Mouse (Mus musculus) hindbrain, embryonic 15.5 days (tissue): Measurements from ENCODE around the gene Zfp629. TPM values are rescaled to one million over a fixed set of nuclear protein-coding genes. Genes with fewer than 3 reads are reported as not detected.
"Not testable (repeated sequence)": the region's sequence is repeated elsewhere in the genome, so short reads cannot be mapped to it uniquely, and the experiment has no call there.

Experiments used
- ATAC-seq: fragments of 200-750 bp; cut with Nextera tagmentation; 2 replicates; pipeline ENCODE4 v1.8.0; 2017; ENCODE audit warnings: low read depth, moderate number of reproducible peaks, moderate TSS enrichment; ENCODE audit not compliant: low FRiP score
- H3K27ac ChIP-seq: fragments of 300-500 bp; sonication (generic); replicated peaks from 2 replicates; pipeline ENCODE4 v1.5.1; 2015; ENCODE audit warnings: mild to moderate bottlenecking, inconsistent platforms
- H3K27me3 ChIP-seq: fragments of 300-500 bp; sonication (generic); 2 replicates; pipeline ENCODE4 v1.6.1; 2015; ENCODE audit warnings: control low read depth, inconsistent platforms
- H3K36me3 ChIP-seq: fragments of 300-500 bp; sonication (generic); 2 replicates; pipeline ENCODE4 v1.6.1; 2015; ENCODE audit warnings: control low read depth, inconsistent platforms
- H3K4me1 ChIP-seq: fragments of 300-500 bp; sonication (generic); replicated peaks from 2 replicates; pipeline ENCODE4 v1.6.1; 2015; ENCODE audit warnings: control low read depth, inconsistent platforms
- H3K4me2 ChIP-seq: fragments of 300-500 bp; sonication (generic); 2 replicates; pipeline ENCODE4 v1.6.1; 2015; ENCODE audit warnings: moderate library complexity, mild to moderate bottlenecking, inconsistent platforms
- H3K4me3 ChIP-seq: fragments of 300-500 bp; sonication (generic); 2 replicates; pipeline ENCODE4 v1.5.1; 2015; ENCODE audit warnings: mild to moderate bottlenecking, inconsistent platforms
- H3K9ac ChIP-seq: fragments of 300-500 bp; sonication (generic); 2 replicates; pipeline ENCODE4 v1.6.1; 2015; ENCODE audit warnings: inconsistent platforms
- H3K9me3 ChIP-seq: fragments of 300-500 bp; sonication (generic); 2 replicates; pipeline ENCODE4 v1.6.1; 2016; ENCODE audit warnings: control low read depth, inconsistent platforms
- WGBS: fragments of 180-500 bp; shearing (Covaris S2); methylation state at CpG from one replicate; pipeline ENCODE4 v1.1.7; 2015; 5-methylcytosine and 5-hydroxymethylcytosine counted together
- polyA plus RNA-seq: library from polyadenylated mRNA; unstranded; fragments of >200 nt; fragmentation: Nextera tagmentation; extraction: Ambion mirVana; gene quantifications from 2 replicates; pipeline ENCODE4 v1.2.1, GENCODE M21; 2015

The Zfp629 gene
- polyA plus RNA-seq, result 18.7 and 19.1 TPM in 2 replicates

- Histone ChIP-seq H3K4me3 (peak within 1 kb of the TSS; percentile 99), H3K4me1 (peaks cover 34% of the 10 kb centered on the region), H3K36me3 (peaks cover 24% of the 10 kb centered on the region), H3K9me3 (no peaks in the 10 kb centered on the region), H3K27ac (peak within 1 kb of the TSS; percentile 89), H3K27me3 (no peaks in the 10 kb centered on the region), H3K9ac (peak within 1 kb of the TSS; percentile 89), H3K4me2 (peak within 1 kb of the TSS; percentile 71)
- ATAC-seq, result peak; percentile 94
- under 1% methylated on average over 37 of the region's 50 CpGs for WGBS
Observed at GRCm38 (mm10) chr7:127614891-127615843, at the start of gene Zfp629. TSS of gene Zfp629 (minus strand) at chr7:127615797.

DNA sequence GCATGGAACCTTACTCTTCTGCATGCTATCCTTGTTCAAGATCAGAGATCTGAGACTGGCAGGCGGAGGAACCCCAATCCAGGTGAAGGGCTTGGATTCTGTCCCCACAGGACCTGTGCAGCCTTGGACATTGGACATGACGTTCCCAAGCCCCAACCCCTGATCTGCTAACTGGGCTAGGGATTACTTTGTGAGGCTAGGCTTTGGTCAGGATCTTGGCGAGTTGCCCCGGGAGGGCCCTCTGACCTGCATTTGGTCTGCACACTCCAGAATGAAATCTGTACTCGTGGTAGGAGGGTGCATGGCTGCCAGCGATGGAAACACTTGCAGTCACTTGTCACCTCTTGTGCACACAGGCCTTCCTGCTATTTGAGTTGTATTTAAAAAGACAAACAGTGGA is 47.3 kb upstream of the Zfp629 start:
- Histone ChIP-seq H3K9ac (no peak overlapping the region), H3K27me3 (no peaks in the 10 kb centered on the region), H3K27ac (no peak overlapping the region), H3K4me2 (no peak overlapping the region), H3K9me3 (no peaks in the 10 kb centered on the region), H3K4me3 (no peak overlapping the region), H3K36me3 (peaks cover 28% of the 10 kb centered on the region), H3K4me1 (no peaks in the 10 kb centered on the region)
- 91% methylated on average over 6 of the region's 6 CpGs for WGBS
- no peak for ATAC-seq

- Histone ChIP-seq H3K27ac (no peak overlapping the region), H3K4me1 (no peaks in the 10 kb centered on the region), H3K4me3 (no peak overlapping the region), H3K27me3 (no peaks in the 10 kb centered on the region), H3K9me3 (no peaks in the 10 kb centered on the region), H3K9ac (no peak overlapping the region), H3K36me3 (peaks cover 28% of the 10 kb centered on the region), H3K4me2 (no peak overlapping the region)
- WGBS, result 84% methylated on average over 6 of the region's 6 CpGs
- no peak for ATAC-seq
Observed at GRCm38 (mm10) chr7:127661833-127662232, 46.2 kb upstream of the Zfp629 start.

- H3K4me2 ChIP-seq, result no peak overlapping the region
- no peaks in the 10 kb centered on the region for H3K27me3 ChIP-seq
- no peak overlapping the region for H3K27ac ChIP-seq
- WGBS, result 92% methylated on average over 3 of the region's 3 CpGs
- no peak for ATAC-seq
- no peak overlapping the region for H3K4me3 ChIP-seq
- H3K9ac ChIP-seq, result no peak overlapping the region
- no peaks in the 10 kb centered on the region for H3K4me1 ChIP-seq
- no peaks in the 10 kb centered on the region for H3K9me3 ChIP-seq
- H3K36me3 ChIP-seq, result peaks cover 19% of the 10 kb centered on the region
Observed at GRCm38 (mm10) chr7:127660882-127661281, 45.3 kb upstream of the Zfp629 start.

GRCm38 (mm10) chr7:127656946-127657345 is 41.3 kb upstream of the Zfp629 start:
- H3K9me3 ChIP-seq, result no peaks in the 10 kb centered on the region
- no peak overlapping the region for H3K9ac ChIP-seq
- no peaks in the 10 kb centered on the region for H3K27me3 ChIP-seq
- H3K27ac ChIP-seq, result no peak overlapping the region
- no peak overlapping the region for H3K4me2 ChIP-seq
- no peak for ATAC-seq
- no peak overlapping the region for H3K4me3 ChIP-seq
- 43% methylated on average over 4 of the region's 4 CpGs for WGBS
- peaks cover under 1% of the 10 kb centered on the region; the same call in 1 of the 2 replicates for H3K4me1 ChIP-seq
- H3K36me3 ChIP-seq, result no peaks in the 10 kb centered on the region

- no peak for ATAC-seq
- Histone ChIP-seq H3K27ac (no peak overlapping the region), H3K4me3 (no peak overlapping the region), H3K9ac (no peak overlapping the region), H3K9me3 (no peaks in the 10 kb centered on the region), H3K36me3 (no peaks in the 10 kb centered on the region), H3K27me3 (no peaks in the 10 kb centered on the region), H3K4me1 (peaks cover 3% of the 10 kb centered on the region; the same call in 1 of the 2 replicates), H3K4me2 (no peak overlapping the region)
- 73% methylated on average over 10 of the region's 10 CpGs for WGBS
Observed at GRCm38 (mm10) chr7:127654318-127654717, 38.7 kb upstream of the Zfp629 start.

DNA sequence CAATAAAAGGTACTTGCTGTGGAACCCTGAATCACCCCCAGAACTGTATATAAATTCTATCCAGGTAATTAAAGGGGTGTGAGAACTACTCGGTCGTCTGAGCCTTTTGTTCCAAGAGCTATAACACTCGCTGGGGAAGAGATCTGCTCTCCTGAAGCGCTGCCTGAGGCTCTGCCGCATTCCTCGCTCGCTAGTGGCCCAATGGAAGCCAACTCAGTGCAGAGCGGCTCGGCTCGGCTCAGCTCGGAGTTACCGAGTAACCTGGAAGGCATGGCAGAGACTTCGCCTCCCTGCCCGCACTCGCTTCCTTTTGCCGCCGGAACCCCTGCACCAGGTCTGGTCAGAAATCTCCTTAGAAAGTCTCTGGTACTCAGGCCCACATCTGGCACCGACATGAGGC is 36.5 kb upstream of the Zfp629 start:
- peak overlapping the region; percentile 34 for H3K4me2 ChIP-seq
- H3K36me3 ChIP-seq, result no peaks in the 10 kb centered on the region
- H3K4me3 ChIP-seq, result no peak overlapping the region
- no peak overlapping the region for H3K9ac ChIP-seq
- no peaks in the 10 kb centered on the region for H3K9me3 ChIP-seq
- WGBS, result 18% methylated on average over 18 of the region's 18 CpGs
- no peaks in the 10 kb centered on the region for H3K27me3 ChIP-seq
- H3K4me1 ChIP-seq, result peaks cover 3% of the 10 kb centered on the region; the same call in 1 of the 2 replicates
- ATAC-seq, result no peak
- no peak overlapping the region for H3K27ac ChIP-seq

DNA sequence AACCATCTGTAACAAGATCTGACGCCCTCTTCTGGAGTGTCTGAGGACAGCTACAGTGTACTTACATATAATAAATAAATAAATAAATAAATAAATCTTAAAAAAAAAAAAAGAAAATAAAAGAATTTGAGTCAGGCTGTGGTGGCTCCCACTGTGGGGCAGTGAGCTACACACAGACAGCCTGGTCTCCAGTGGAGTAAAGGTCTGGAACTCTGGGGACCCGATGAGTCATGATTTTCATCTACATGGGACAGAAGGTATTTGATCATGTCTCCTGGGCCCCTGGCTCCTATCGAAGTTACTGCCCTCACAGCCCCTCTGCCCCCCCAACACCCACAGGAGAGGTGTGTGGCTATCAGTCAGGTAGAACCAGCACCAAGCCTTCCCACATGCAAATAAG is 36.0 kb upstream of the Zfp629 start:
- Histone ChIP-seq H3K4me3 (no peak overlapping the region), H3K27me3 (no peaks in the 10 kb centered on the region), H3K9ac (no peak overlapping the region), H3K27ac (no peak overlapping the region), H3K4me1 (peaks cover 3% of the 10 kb centered on the region; the same call in 1 of the 2 replicates), H3K9me3 (no peaks in the 10 kb centered on the region), H3K36me3 (no peaks in the 10 kb centered on the region), H3K4me2 (peak overlapping the region; percentile 34; the same call in 1 of the 2 replicates)
- ATAC-seq, result no peak
- WGBS, result 68% methylated on average over 3 of the region's 3 CpGs

DNA sequence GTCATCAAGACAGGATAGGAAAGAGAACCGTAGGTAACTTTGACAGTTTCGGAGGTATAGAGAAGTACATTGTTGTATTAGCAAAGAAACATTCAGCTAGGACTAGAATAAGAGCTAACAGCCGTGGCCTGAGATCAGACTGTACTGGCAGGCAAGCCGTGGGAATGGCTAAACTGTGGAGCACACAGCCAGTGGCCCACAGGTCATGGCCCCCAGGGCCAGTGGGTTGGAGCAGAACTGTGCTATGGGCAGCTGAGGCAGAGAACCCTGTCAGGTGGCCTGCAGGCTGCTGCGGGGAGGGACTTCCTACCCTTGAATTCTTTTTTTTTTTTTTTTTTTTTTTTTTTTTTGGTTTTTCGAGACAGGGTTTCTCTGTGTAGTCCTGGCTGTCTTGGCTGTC is 33.6 kb upstream of the Zfp629 start:
- no peak overlapping the region for H3K4me2 ChIP-seq
- no peak overlapping the region for H3K9ac ChIP-seq
- no peaks in the 10 kb centered on the region for H3K36me3 ChIP-seq
- ATAC-seq, result no peak
- H3K4me1 ChIP-seq, result peaks cover 3% of the 10 kb centered on the region; the same call in 1 of the 2 replicates
- no peak overlapping the region for H3K4me3 ChIP-seq
- no peaks in the 10 kb centered on the region for H3K9me3 ChIP-seq
- 78% methylated on average over 6 of the region's 6 CpGs for WGBS
- H3K27me3 ChIP-seq, result no peaks in the 10 kb centered on the region
- H3K27ac ChIP-seq, result no peak overlapping the region

GRCm38 (mm10) chr7:127648516-127649201 is 33.1 kb upstream of the Zfp629 start:
- no peak overlapping the region for H3K4me2 ChIP-seq
- 76% methylated on average over 4 of the region's 4 CpGs for WGBS
- H3K9ac ChIP-seq, result no peak overlapping the region
- peaks cover 3% of the 10 kb centered on the region; the same call in 1 of the 2 replicates for H3K4me1 ChIP-seq
- H3K27ac ChIP-seq, result no peak overlapping the region
- no peak for ATAC-seq
- no peaks in the 10 kb centered on the region for H3K27me3 ChIP-seq
- no peaks in the 10 kb centered on the region for H3K9me3 ChIP-seq
- H3K4me3 ChIP-seq, result no peak overlapping the region
- H3K36me3 ChIP-seq, result no peaks in the 10 kb centered on the region

DNA sequence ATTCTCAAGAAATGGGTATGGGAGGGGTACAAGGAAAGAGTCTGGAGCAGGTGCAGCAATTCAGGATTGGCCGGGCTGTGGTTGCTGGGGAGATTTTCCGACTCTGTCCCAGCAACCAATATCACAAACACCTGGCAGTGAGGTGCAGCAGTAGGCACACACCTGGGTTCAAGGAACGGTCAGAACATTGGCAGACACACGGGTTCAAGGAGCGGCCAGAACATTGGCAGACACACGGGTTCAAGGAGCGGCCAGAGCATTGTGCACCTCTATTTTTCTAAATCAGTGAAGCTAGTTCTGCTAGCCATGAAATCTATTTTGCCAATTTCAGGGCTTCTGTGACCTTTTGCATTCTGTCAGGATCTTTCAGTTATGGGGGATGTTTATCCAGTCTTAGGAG is 32.0 kb upstream of the Zfp629 start:
- ATAC-seq, H3K4me1 ChIP-seq, H3K4me2 ChIP-seq, H3K27me3 ChIP-seq, H3K4me3 ChIP-seq, H3K36me3 ChIP-seq, H3K9me3 ChIP-seq, H3K9ac ChIP-seq, H3K27ac ChIP-seq: not testable (repeated sequence)
- 93% methylated on average over 7 of the region's 7 CpGs for WGBS

DNA sequence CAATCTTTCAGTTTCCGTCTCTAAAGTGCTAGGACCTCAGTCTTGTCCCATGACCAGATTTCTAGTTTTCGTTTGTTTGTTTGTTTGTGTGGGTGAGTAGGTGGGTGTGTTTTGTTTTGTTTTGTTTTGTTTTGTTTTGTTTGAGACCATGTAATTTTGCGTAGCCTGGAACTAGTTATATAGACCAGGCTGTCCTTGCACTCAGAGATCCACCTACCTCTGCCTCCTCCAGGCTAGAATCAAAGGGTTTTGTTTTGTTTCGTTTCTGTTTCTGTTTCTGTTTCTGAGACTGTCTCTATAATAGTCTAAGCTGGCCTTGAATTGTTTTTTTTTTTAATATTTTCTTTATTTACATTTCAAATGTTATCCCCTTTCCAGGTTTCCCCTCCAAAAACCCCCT is 30.8 kb upstream of the Zfp629 start:
- ATAC-seq, result no peak
- WGBS, result 87% methylated on average over 4 of the region's 4 CpGs
- H3K9ac ChIP-seq, result no peak overlapping the region
- H3K27me3 ChIP-seq, result no peaks in the 10 kb centered on the region
- no peak overlapping the region for H3K27ac ChIP-seq
- H3K4me2 ChIP-seq, result no peak overlapping the region
- H3K36me3 ChIP-seq, result no peaks in the 10 kb centered on the region
- H3K4me1 ChIP-seq, result no peaks in the 10 kb centered on the region
- no peak overlapping the region for H3K4me3 ChIP-seq
- no peaks in the 10 kb centered on the region for H3K9me3 ChIP-seq
